Mouse (Mus musculus) liver, embryonic 13.5 days (tissue): Measurements from ENCODE around the gene Invs. TPM values are rescaled to one million over a fixed set of nuclear protein-coding genes. Genes with fewer than 3 reads are reported as not detected.

Experiments used
- ATAC-seq: fragments of 200-750 bp; cut with Nextera tagmentation; 2 replicates; pipeline ENCODE4 v1.8.0; 2017; ENCODE audit warnings: low read depth, mild to moderate bottlenecking, moderate number of reproducible peaks, moderate library complexity
- DNase-seq: peaks from one replicate; pipeline ENCODE4 v3.0.0; 2022
- H3K27ac ChIP-seq: fragments of 300-500 bp; sonication (generic); 2 replicates; pipeline ENCODE4 v1.5.1; 2015; ENCODE audit warnings: moderate library complexity, mild to moderate bottlenecking, inconsistent platforms
- H3K27me3 ChIP-seq: fragments of 300-500 bp; sonication (generic); 2 replicates; pipeline ENCODE4 v1.6.1; 2015; ENCODE audit warnings: mild to moderate bottlenecking, inconsistent platforms
- H3K36me3 ChIP-seq: fragments of 300-500 bp; sonication (generic); 2 replicates; pipeline ENCODE4 v1.6.1; 2015; ENCODE audit warnings: mild to moderate bottlenecking, inconsistent platforms
- H3K4me1 ChIP-seq: fragments of 300-500 bp; sonication (generic); replicated peaks from 2 replicates; pipeline ENCODE4 v1.6.1; 2015; ENCODE audit warnings: inconsistent platforms
- H3K4me2 ChIP-seq: fragments of 300-500 bp; sonication (generic); 2 replicates; pipeline ENCODE4 v1.6.1; 2015; ENCODE audit warnings: inconsistent platforms, mild to moderate bottlenecking, moderate library complexity
- H3K4me3 ChIP-seq: fragments of 300-500 bp; sonication (generic); replicated peaks from 2 replicates; pipeline ENCODE4 v1.5.1; 2015; ENCODE audit warnings: mild to moderate bottlenecking, inconsistent platforms
- H3K9ac ChIP-seq: fragments of 300-500 bp; sonication (generic); 2 replicates; pipeline ENCODE4 v1.6.1; 2015; ENCODE audit warnings: mild to moderate bottlenecking, inconsistent platforms
- H3K9me3 ChIP-seq: fragments of 300-500 bp; sonication (generic); replicated peaks from 2 replicates; pipeline ENCODE4 v1.6.1; 2016; ENCODE audit warnings: inconsistent platforms
- WGBS: fragments of 180-500 bp; shearing (Covaris S2); methylation state at CpG from one replicate; pipeline ENCODE4 v1.1.7; 2015; ENCODE audit not compliant: insufficient replicate concordance; 5-methylcytosine and 5-hydroxymethylcytosine counted together
- polyA plus RNA-seq: library from polyadenylated mRNA; unstranded; fragments of >200 nt; fragmentation: Nextera tagmentation; extraction: Ambion mirVana; gene quantifications from 2 replicates; pipeline ENCODE4 v1.2.1, GENCODE M21; 2015

Invs gene
- polyA plus RNA-seq, 1 experiment from 2014 or later = 2.0 TPM

DNA sequence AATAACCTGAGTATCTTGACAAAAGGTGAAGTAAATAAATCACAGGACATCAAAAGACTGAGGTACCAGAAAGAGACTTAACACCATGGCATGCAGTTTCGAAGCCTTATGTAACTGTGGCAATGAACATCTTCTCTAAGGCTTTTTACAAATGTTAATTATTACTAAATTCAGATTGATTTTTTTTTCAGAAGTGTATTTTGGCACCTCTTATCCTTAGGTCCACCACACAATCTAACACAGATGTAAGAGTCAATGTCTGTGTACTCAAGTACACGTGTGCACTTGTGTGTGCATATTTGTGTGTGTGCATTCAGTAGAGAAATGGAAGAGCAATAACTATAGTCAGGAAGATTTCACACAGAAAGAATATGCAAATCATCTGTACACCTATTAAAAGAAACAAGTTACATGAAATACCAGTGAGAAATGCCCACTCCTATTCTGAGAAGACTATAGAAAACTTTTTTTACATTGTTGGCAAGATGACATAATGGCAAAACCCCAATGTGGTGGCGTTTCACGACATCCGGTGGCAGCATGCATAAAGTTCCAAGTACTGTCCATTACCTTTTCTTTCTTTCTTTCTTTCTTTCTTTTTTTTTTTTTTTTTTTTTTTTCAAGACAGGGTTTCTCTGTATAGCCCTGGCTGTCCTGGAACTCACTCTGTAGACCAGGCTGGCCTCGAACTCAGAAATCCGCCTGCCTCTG is 6.3 kb upstream of the Invs start:
- DNase-seq (no peak), ATAC-seq (no peak)
- Histone ChIP-seq H3K27ac (no peak overlapping the region), H3K4me2 (no peak overlapping the region), H3K36me3 (no peaks in the 10 kb centered on the region), H3K27me3 (no peaks in the 10 kb centered on the region), H3K4me3 (no peak overlapping the region), H3K9me3 (no peaks in the 10 kb centered on the region), H3K9ac (no peak overlapping the region), H3K4me1 (peaks cover 15% of the 10 kb centered on the region)
- WGBS = 84% methylated on average over 7 of the region's 7 CpGs

DNA sequence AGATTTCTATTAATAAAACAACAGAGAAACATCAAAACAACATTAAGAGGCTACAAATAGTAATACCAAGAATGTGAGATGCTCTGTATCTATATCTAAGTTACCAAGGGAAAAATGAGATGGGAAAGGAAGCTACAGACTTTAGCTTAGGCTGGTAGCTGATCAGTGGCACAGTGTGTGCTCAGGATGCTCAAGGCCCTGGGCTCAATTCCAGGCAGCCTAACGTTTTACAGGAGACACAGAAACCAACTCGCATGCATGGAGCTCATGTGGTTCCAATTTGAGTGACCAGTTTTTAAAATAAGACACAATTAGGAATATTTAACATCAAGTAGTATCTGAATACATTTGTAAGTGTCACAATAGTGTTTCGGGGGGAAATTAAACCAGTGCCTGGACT is 3.8 kb upstream of the Invs start:
- H3K27me3 ChIP-seq = no peaks in the 10 kb centered on the region
- no peaks in the 10 kb centered on the region for H3K9me3 ChIP-seq
- H3K27ac ChIP-seq = no peak overlapping the region
- H3K9ac ChIP-seq = no peak overlapping the region
- 68% methylated on average over 3 of the region's 3 CpGs for WGBS
- H3K4me3 ChIP-seq = no peak overlapping the region
- ATAC-seq = no peak
- peaks cover 31% of the 10 kb centered on the region for H3K4me1 ChIP-seq
- no peak overlapping the region for H3K4me2 ChIP-seq
- DNase-seq = no peak
- H3K36me3 ChIP-seq = no peaks in the 10 kb centered on the region

DNA sequence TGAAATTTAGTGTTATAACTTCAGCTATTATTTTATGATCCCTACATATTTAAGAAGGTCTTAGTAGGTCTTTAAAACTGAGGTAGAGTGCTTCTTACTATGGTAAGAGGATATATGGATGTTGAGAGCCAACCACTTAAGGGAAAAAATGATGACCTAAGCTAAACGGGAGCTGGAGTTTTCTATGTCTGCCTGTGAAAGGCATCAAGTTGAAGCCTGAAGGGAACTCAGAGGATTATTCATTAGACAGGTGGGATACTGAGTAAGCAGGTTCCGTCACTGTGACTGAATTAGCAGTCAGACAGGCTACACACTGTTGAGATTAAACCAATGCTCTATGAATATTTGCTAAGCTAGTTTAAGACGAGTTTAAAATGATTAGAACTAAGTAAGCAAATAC is 2.5 kb upstream of the Invs start:
- DNase-seq (no peak), ATAC-seq (no peak)
- Histone ChIP-seq H3K9me3 (no peaks in the 10 kb centered on the region), H3K4me1 (peaks cover 29% of the 10 kb centered on the region), H3K9ac (no peak overlapping the region), H3K27me3 (no peaks in the 10 kb centered on the region), H3K27ac (no peak overlapping the region), H3K4me3 (no peak overlapping the region), H3K4me2 (no peak overlapping the region), H3K36me3 (no peaks in the 10 kb centered on the region)
- WGBS = 74% methylated on average over 3 of the region's 3 CpGs

DNA sequence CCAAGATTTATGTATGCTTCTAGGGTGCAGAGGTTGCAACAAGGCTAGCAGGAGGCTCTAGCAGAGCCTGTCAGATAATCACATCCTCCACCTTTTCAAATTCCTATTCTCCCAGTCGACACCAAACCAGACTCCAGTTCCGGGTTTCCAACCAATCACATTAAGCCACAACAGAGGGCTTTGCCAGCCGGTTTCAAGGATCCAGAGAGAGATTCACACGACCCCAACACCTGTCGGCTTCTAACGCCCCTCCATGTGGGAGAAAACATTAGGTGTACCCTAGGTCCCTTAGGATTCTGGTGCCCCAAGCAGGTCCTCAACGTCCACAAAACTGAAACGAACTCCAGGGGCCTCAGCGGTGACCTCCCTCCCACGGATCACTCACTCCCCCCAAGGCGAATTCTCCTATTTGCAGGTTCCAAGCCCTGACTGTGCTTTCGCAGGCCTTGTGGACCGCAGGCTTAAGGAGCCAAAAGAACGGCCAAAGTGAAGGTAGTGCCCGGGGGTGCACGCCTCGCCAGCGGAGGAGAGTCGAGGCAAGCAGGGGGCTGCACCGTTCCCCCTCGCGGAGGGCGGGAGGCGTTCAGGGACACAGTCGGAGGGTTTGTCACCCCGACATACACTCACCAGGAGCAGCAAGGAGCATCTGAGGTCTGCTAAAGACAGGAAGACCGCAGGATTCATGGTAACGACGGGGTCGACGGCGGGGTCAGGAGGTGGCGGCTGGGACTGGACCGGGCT is 633 bp upstream of the Invs start:
- Histone ChIP-seq H3K9me3 (no peaks in the 10 kb centered on the region), H3K4me3 (peak overlapping the region; percentile 85), H3K27ac (peak overlapping the region; percentile 80), H3K4me2 (peak overlapping the region; percentile 85), H3K9ac (peak overlapping the region; percentile 92), H3K36me3 (no peaks in the 10 kb centered on the region), H3K27me3 (no peaks in the 10 kb centered on the region), H3K4me1 (peaks cover 26% of the 10 kb centered on the region)
- ATAC-seq (no peak), DNase-seq (peak; percentile 34)
- under 1% methylated on average over 34 of the region's 34 CpGs for WGBS

DNA sequence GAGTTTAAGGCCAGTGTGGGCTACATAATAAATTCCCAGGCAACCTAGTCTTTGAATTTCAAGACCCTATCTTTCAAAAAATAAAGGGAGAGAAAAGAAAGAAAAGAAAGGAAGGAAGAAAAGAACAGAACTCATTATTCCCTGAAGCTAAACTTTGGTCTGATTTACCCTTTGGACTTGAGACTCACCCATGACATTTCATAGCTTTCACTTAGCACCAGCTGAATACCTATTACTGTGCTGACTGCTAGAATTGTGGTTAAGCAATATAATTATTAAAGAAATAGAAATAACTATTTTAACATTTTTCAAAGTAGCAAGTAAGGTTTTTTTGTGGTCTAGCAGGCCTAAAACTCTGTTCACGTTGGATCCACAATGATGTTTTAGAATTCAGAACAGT is 1.6 kb downstream of the Invs start:
- no peak overlapping the region for H3K4me3 ChIP-seq
- H3K9me3 ChIP-seq = no peaks in the 10 kb centered on the region
- peaks cover 26% of the 10 kb centered on the region for H3K4me1 ChIP-seq
- H3K27ac ChIP-seq = no peak overlapping the region
- H3K27me3 ChIP-seq = no peaks in the 10 kb centered on the region
- WGBS = 74% methylated on average over 1 of the region's 1 CpGs
- no peak overlapping the region for H3K4me2 ChIP-seq
- no peak for ATAC-seq
- no peaks in the 10 kb centered on the region for H3K36me3 ChIP-seq
- H3K9ac ChIP-seq = no peak overlapping the region
- DNase-seq = no peak

DNA sequence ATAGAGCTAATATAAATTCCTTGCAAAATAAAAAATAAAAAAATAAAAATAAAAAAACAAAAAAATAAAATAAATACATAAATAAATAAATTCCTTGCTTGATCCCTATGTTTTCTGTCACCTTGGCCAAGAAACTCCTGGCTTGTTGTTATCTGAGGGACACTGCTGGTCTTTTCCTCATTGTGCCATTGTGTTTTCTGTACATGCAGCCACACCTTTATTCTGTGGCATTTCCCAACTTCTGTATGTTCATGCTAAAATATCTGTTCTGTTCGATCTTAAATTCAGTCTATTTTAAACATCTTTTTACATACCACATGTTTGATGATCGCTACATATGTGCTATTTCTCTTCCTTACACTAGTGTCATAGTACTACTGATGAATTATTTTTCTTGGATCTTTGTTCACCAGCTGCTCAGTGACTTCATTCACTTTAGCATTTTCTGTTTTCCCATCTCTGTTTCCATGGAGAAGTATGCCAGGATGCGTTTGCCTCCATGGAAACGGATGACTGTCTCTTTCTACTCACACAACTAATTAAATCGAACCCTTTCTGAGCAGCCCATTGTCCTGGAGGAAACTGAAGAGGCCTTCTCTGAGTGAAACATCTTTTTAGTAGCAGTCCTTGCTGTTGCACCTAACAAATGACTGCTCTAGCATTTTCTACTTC is 7.7 kb downstream of the Invs start:
- Histone ChIP-seq H3K4me3 (no peak overlapping the region), H3K27me3 (no peaks in the 10 kb centered on the region), H3K9ac (no peak overlapping the region), H3K4me2 (no peak overlapping the region), H3K9me3 (no peaks in the 10 kb centered on the region), H3K27ac (no peak overlapping the region), H3K4me1 (no peaks in the 10 kb centered on the region), H3K36me3 (peaks cover 4% of the 10 kb centered on the region)
- no peak for ATAC-seq
- no peak for DNase-seq
- WGBS = 74% methylated on average over 5 of the region's 5 CpGs

DNA sequence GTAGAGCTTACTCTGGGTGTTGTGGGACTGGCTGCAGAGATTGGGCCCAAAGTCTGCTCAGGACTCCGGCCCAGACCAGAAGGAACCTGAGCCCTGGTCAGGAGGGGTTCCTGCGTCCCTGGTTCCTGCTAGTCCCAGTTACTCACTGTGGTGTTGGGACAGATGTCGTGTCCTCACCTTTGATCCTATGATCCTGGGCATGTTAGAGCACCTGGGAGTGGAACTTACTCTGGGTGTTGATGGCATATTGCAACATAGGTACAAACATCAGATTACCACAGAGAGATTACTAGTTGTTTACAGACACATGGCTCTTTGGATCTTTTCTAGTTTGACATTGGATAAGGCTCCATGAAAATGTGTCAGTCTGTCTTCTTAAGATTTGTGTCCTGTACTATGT is 35.3 kb downstream of the Invs start:
- no peaks in the 10 kb centered on the region for H3K27me3 ChIP-seq
- peak; percentile 74 for ATAC-seq
- H3K9me3 ChIP-seq = no peaks in the 10 kb centered on the region
- no peaks in the 10 kb centered on the region for H3K36me3 ChIP-seq
- no peak overlapping the region for H3K27ac ChIP-seq
- no peak overlapping the region for H3K4me3 ChIP-seq
- no peaks in the 10 kb centered on the region for H3K4me1 ChIP-seq
- no peak overlapping the region for H3K4me2 ChIP-seq
- 66% methylated on average over 3 of the region's 3 CpGs for WGBS
- DNase-seq = no peak
- H3K9ac ChIP-seq = no peak overlapping the region

DNA sequence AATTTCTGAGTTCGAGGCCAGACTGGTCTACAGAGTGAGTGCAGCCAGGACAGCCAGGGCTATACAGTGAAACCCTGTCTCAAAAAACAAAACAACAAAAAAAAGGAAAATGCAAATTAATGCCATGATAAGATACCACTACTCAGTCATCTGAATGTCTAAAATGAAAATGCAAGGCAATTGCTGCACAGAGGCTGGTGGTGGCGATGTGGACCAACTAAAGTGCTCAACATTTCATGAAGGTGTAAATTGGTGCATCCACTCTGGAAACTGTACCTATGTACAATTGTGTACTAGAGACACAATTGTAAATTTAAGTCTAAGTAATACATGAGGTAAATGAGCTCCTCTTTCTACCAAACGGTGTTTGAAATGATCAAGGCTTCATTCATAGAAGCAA is 36.5 kb downstream of the Invs start:
- H3K36me3 ChIP-seq = no peaks in the 10 kb centered on the region
- DNase-seq = no peak
- no peak for ATAC-seq
- no peaks in the 10 kb centered on the region for H3K27me3 ChIP-seq
- no peaks in the 10 kb centered on the region for H3K4me1 ChIP-seq
- H3K27ac ChIP-seq = no peak overlapping the region
- H3K9me3 ChIP-seq = no peaks in the 10 kb centered on the region
- H3K4me3 ChIP-seq = no peak overlapping the region
- H3K9ac ChIP-seq = no peak overlapping the region
- H3K4me2 ChIP-seq = no peak overlapping the region
- 69% methylated on average over 3 of the region's 3 CpGs for WGBS

DNA sequence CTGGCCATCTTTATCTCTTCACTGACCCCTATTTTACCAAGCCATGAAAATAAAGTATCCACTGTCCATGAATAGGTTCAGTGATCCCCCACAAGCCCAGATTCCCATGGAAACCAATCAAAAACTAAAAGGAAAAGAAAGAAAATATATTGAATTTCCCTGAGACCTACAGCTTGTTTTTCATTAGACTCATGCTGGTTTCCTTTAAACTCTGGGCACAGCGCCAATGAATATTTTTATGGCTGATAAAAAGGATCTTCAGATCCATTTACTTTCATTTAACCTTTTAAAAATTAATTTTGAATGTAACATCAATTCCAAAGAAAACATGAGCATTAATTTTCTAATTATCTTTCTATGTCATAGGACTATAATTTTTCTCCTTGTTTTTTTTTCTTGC is 41.7 kb downstream of the Invs start:
- Histone ChIP-seq H3K4me1 (no peaks in the 10 kb centered on the region), H3K27ac (no peak overlapping the region), H3K4me3 (no peak overlapping the region), H3K4me2 (no peak overlapping the region), H3K9ac (no peak overlapping the region), H3K27me3 (no peaks in the 10 kb centered on the region), H3K9me3 (no peaks in the 10 kb centered on the region), H3K36me3 (no peaks in the 10 kb centered on the region)
- ATAC-seq (no peak), DNase-seq (no peak)
- 70% methylated on average over 1 of the region's 1 CpGs for WGBS

DNA sequence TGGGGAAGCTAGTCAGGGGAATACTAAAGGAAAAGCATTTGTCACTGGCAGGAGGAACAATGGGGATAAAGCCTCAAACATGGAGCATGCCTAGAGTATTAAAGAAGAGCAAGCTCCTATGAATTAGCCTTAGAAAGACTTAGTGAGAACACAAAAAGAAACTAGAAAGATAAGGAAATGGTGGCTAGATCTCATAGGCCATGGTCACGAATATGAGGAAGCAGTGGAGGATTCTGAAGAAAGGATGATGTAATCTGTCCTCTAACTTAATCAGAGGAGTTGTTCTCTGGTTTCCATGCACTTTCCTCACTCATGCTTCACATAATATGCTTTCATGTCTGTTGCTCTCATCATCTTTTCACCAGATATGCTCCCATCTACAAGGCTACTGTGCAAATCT is 42.5 kb downstream of the Invs start:
- Histone ChIP-seq H3K4me1 (no peaks in the 10 kb centered on the region), H3K27ac (no peak overlapping the region), H3K27me3 (no peaks in the 10 kb centered on the region), H3K4me2 (no peak overlapping the region), H3K4me3 (no peak overlapping the region), H3K9me3 (no peaks in the 10 kb centered on the region), H3K36me3 (no peaks in the 10 kb centered on the region), H3K9ac (no peak overlapping the region)
- WGBS = 25% methylated on average over 1 of the region's 1 CpGs
- no peak for DNase-seq
- ATAC-seq = no peak

DNA sequence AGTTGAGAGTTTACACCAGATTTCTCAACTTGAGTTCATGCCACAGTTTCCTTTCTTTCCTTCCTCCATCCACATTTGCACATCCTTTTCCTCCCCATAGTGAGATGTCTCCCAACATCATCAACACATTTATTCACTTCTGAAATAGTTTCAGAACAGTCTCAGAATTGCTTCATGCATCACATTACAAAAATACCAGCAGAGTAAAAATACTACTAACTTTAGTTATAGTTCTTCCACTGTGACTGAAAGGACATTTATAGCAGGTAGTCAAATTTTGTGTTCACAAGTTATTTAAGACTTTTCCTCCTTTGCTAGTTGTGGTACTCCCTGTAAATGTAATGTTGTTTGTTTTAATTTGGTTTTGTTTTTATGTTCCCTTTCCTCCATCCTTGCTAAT is 47.6 kb downstream of the Invs start:
- no peak overlapping the region for H3K9ac ChIP-seq
- H3K27ac ChIP-seq = no peak overlapping the region
- ATAC-seq (no peak), DNase-seq (no peak)
- H3K36me3 ChIP-seq = no peaks in the 10 kb centered on the region
- H3K9me3 ChIP-seq = no peaks in the 10 kb centered on the region
- H3K27me3 ChIP-seq = no peaks in the 10 kb centered on the region
- no peak overlapping the region for H3K4me2 ChIP-seq
- H3K4me1 ChIP-seq = no peaks in the 10 kb centered on the region
- H3K4me3 ChIP-seq = no peak overlapping the region

DNA sequence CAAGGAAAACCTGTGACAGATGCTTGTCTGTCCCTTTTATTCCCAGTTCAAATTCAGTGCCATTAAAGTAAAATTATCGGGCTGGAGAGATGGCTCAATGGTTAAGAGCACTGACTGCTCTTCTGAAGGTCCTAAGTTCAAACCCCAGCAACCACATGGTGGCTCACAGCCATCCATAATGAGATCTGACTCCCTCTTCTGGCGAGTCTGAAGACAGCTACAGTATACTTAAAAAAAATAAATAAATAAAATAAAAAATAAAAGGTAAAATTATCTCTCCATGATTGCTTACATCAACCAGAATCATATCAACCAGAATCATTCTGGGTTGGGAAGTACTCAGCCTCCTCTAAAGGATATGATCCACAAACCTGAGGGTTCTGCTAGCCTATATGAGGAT is 48.5 kb downstream of the Invs start:
- Histone ChIP-seq H3K9ac (no peak overlapping the region), H3K36me3 (no peaks in the 10 kb centered on the region), H3K4me3 (no peak overlapping the region), H3K4me1 (no peaks in the 10 kb centered on the region), H3K27ac (no peak overlapping the region), H3K9me3 (no peaks in the 10 kb centered on the region), H3K27me3 (no peaks in the 10 kb centered on the region), H3K4me2 (no peak overlapping the region)
- DNase-seq (no peak), ATAC-seq (no peak)
- WGBS = 43% methylated on average over 2 of the region's 2 CpGs
